Mouse (Mus musculus) heart, embryonic 14.5 days (tissue): ENCODE data around the gene Mylk4. TPM values are rescaled to one million over a fixed set of nuclear protein-coding genes. Genes with fewer than 3 reads are reported as not detected.

Source experiments
- ATAC-seq: fragments of 200-750 bp; cut with Nextera tagmentation; 2 replicates; pipeline ENCODE4 v1.8.0; 2017; ENCODE audit warnings: low read depth, moderate TSS enrichment; ENCODE audit not compliant: insufficient number of reproducible peaks, insufficient read depth, low FRiP score
- H3K27ac ChIP-seq, 2 experiments: fragments of 200-500 bp in 1 of 2; fragments of 300-500 bp in 1 of 2; sonication (generic) in 1 of 2; replicated peaks in 1 of 2; 2 replicates each; pipeline ENCODE4 v1.5.1; 2012 to 2014; ENCODE audit warnings: low read depth in 2 of 2, low read length in 2 of 2, control low read depth in 1 of 2, mild to moderate bottlenecking in 1 of 2, mixed read lengths in 1 of 2; ENCODE audit not compliant: control insufficient read depth in 1 of 2, insufficient read depth in 1 of 2
- H3K27me3 ChIP-seq: fragments of 300-500 bp; sonication (generic); 2 replicates; pipeline ENCODE4 v1.6.1; 2014; ENCODE audit warnings: mild to moderate bottlenecking, low read length, control low read depth; ENCODE audit not compliant: control insufficient read depth, insufficient read depth
- H3K36me3 ChIP-seq: fragments of 300-500 bp; sonication (generic); 2 replicates; pipeline ENCODE4 v1.6.1; 2014; ENCODE audit warnings: mild to moderate bottlenecking, control low read depth, low read length, mixed read lengths; ENCODE audit not compliant: control insufficient read depth, insufficient read depth
- H3K4me1 ChIP-seq, 2 experiments: fragments of 200-500 bp in 1 of 2; fragments of 300-500 bp in 1 of 2; sonication (generic) in 1 of 2; 2 replicates each; pipeline ENCODE4 v1.6.1; 2012 to 2014; ENCODE audit warnings: low read length in 2 of 2, control low read depth in 1 of 2, mixed read lengths in 1 of 2; ENCODE audit not compliant: control insufficient read depth in 2 of 2, insufficient read depth in 2 of 2
- H3K4me2 ChIP-seq: fragments of 300-500 bp; sonication (generic); 2 replicates; pipeline ENCODE4 v1.6.1; 2014; ENCODE audit warnings: mild to moderate bottlenecking, low read length
- H3K4me3 ChIP-seq, 2 experiments: fragments of 200-500 bp in 1 of 2; fragments of 300-500 bp in 1 of 2; sonication (generic) in 1 of 2; 2 replicates each; pipeline ENCODE4 v1.5.1; 2012 to 2014; ENCODE audit warnings: low read length in 2 of 2, mild to moderate bottlenecking in 2 of 2, control low read depth in 1 of 2, low read depth in 1 of 2, moderate library complexity in 1 of 2; ENCODE audit not compliant: control insufficient read depth in 1 of 2, insufficient read depth in 1 of 2
- H3K9ac ChIP-seq: fragments of 300-500 bp; sonication (generic); 2 replicates; pipeline ENCODE4 v1.6.1; 2014; ENCODE audit warnings: mild to moderate bottlenecking, low read length
- H3K9me3 ChIP-seq: fragments of 300-500 bp; sonication (generic); 2 replicates; pipeline ENCODE4 v1.6.1; 2016; ENCODE audit warnings: low read length, control low read depth; ENCODE audit not compliant: control insufficient read depth
- WGBS: fragments of 180-500 bp; shearing (Covaris S2); extraction: QIAGEN DNeasy Blood & Tissue Kit; methylation state at CpG from one replicate; pipeline ENCODE4 v1.1.7; 2014; 5-methylcytosine and 5-hydroxymethylcytosine counted together
- polyA plus RNA-seq: library from polyadenylated mRNA; unstranded; fragments of >200 nt; fragmentation: Nextera tagmentation; extraction: Ambion mirVana; gene quantifications from 2 replicates; pipeline ENCODE4 v1.2.1, GENCODE M21; 2014

The Mylk4 gene
- polyA plus RNA-seq, 1 experiment from 2014 or later, result 0.46 TPM

DNA sequence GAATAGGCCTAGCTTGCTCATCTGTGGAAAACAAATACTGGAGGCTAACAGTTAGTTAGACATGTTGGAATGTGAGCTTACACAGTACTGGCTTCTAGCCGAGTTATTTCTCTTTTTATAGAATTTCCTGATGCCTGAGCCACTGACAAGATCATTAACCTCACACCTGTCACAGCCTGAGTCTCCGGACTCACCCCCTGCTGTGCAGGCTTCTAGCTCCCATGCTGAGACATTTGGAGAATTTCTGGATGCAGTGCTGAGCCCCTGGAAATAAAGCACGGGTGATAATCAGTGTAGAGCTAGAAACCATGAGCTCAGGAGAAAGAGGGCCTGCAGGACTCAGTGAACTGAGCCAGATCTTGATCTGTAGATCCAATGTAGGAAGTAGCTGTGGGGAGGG lies 13.8 kb downstream of the Mylk4 start:
- no peaks in the 10 kb centered on the region for H3K36me3 ChIP-seq
- no peak overlapping the region for H3K9ac ChIP-seq
- peaks cover 6 to 15% of the 10 kb centered on the region in 2 experiments for H3K4me1 ChIP-seq
- H3K9me3 ChIP-seq, result no peaks in the 10 kb centered on the region
- WGBS, result 8% methylated on average over 3 of the region's 3 CpGs
- no peak overlapping the region for H3K4me2 ChIP-seq
- no peak for ATAC-seq
- peak overlapping the region; percentile 41 to 61 for H3K27ac ChIP-seq
- no peaks in the 10 kb centered on the region for H3K27me3 ChIP-seq
- H3K4me3 ChIP-seq, result no peak overlapping the region

DNA sequence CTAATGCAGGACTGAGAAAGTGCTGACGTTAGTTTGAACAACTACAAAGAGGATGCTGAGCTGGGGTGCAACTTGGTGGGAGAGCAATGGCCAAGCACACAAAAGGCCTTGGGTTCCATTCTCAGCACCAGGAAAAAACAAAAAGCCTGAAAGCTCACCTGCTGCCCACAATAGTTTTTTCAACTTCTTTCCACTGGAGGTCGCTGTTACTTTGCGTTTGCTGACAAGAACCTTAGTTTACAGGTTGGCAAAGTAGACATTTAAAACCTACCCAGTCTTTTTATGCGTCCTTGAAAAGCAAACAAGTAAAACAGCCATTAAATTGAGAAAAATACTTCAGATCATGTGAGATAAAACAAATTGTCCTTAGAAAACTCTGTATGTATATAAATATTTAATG lies 15.7 kb downstream of the Mylk4 start:
- ATAC-seq, result no peak
- WGBS, result 10% methylated on average over 4 of the region's 4 CpGs
- no peaks in the 10 kb centered on the region for H3K36me3 ChIP-seq
- no peak overlapping the region for H3K27ac ChIP-seq
- peaks cover 10 to 26% of the 10 kb centered on the region in 2 experiments for H3K4me1 ChIP-seq
- no peak overlapping the region for H3K4me2 ChIP-seq
- H3K4me3 ChIP-seq, result no peak overlapping the region
- no peaks in the 10 kb centered on the region for H3K27me3 ChIP-seq
- H3K9ac ChIP-seq, result no peak overlapping the region
- no peaks in the 10 kb centered on the region for H3K9me3 ChIP-seq

DNA sequence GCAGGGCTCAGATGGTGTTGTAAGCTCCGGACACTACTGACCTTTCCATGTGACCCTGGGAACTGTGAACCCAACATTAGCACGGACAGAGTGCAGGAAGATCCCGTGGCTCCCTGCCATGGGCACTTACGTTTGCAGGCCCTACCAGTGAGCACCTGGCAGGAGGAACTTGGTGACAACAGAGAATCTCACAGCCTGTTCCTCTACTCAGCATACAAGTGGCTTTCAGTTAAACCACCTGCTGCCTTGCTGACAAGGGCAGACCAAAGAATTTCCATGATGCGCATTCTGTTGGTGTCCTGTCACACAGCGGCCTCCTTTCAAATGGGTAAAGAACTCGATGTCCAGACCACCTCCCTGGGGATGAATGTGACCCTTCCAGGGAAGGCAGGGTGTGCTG lies 19.3 kb downstream of the Mylk4 start:
- H3K27me3 ChIP-seq, result no peaks in the 10 kb centered on the region
- H3K4me1 ChIP-seq, result peaks cover 5 to 20% of the 10 kb centered on the region in 2 experiments
- no peak overlapping the region for H3K9ac ChIP-seq
- H3K27ac ChIP-seq, result 0 out of 4 replicates have a peak overlapping the region, but pooled peaks of 1 of the 2 experiments have one; percentile 21
- no peak overlapping the region for H3K4me3 ChIP-seq
- H3K4me2 ChIP-seq, result no peak overlapping the region
- no peaks in the 10 kb centered on the region for H3K36me3 ChIP-seq
- no peaks in the 10 kb centered on the region for H3K9me3 ChIP-seq
- ATAC-seq, result peak; percentile 64; the same call in 1 of the 2 replicates
- 11% methylated on average over 7 of the region's 7 CpGs for WGBS

DNA sequence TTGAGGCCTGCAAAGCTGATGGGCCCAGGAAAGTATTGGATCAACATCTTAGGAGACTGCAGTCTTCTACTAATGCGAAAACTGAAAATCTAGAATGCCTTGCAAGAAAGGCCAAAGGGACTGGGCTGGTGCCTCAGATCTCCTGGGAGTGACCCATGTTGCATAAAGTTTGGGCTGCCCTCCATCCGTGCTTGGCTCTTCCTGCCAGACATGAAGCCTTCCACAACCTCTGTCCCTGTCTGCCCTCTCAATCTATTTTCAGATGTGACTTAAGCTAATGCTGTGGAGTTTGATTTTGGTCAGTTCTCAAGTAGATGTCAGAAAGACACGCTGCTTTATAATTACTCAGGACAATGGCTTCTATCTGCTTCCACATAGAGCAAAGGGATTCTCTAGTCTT lies 20.6 kb downstream of the Mylk4 start:
- no peak overlapping the region for H3K27ac ChIP-seq
- 58% methylated on average over 3 of the region's 3 CpGs for WGBS
- peaks cover 8 to 17% of the 10 kb centered on the region in 2 experiments for H3K4me1 ChIP-seq
- no peak overlapping the region for H3K4me2 ChIP-seq
- no peaks in the 10 kb centered on the region for H3K9me3 ChIP-seq
- H3K36me3 ChIP-seq, result no peaks in the 10 kb centered on the region
- ATAC-seq, result no peak
- H3K27me3 ChIP-seq, result no peaks in the 10 kb centered on the region
- no peak overlapping the region for H3K4me3 ChIP-seq
- H3K9ac ChIP-seq, result no peak overlapping the region

DNA sequence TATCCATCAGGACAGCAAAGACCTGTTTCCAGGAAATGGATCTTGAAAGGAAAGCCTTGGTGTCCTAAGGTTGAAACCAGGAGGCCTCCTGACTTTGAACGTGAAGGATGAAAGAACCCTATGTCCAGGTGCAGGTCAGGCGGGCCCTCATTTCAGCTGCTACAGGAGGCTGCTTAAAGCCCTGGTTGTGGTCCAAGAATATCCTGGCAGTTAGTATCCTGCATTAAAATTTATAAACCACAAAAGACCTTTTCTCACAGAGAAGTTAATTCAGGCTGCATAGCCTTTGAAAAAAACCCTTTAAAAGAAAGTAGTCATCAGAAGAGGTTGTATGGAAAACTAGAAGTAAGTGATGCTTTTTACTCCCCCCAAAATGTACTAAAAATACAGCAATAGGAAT lies 23.0 kb downstream of the Mylk4 start:
- no peak overlapping the region for H3K4me2 ChIP-seq
- H3K27ac ChIP-seq, result no peak overlapping the region
- WGBS, result 78% methylated on average over 2 of the region's 2 CpGs
- H3K9me3 ChIP-seq, result no peaks in the 10 kb centered on the region
- no peak overlapping the region for H3K4me3 ChIP-seq
- H3K4me1 ChIP-seq, result peaks cover 8 to 17% of the 10 kb centered on the region in 2 experiments
- no peak overlapping the region for H3K9ac ChIP-seq
- no peaks in the 10 kb centered on the region for H3K36me3 ChIP-seq
- no peaks in the 10 kb centered on the region for H3K27me3 ChIP-seq
- ATAC-seq, result no peak

DNA sequence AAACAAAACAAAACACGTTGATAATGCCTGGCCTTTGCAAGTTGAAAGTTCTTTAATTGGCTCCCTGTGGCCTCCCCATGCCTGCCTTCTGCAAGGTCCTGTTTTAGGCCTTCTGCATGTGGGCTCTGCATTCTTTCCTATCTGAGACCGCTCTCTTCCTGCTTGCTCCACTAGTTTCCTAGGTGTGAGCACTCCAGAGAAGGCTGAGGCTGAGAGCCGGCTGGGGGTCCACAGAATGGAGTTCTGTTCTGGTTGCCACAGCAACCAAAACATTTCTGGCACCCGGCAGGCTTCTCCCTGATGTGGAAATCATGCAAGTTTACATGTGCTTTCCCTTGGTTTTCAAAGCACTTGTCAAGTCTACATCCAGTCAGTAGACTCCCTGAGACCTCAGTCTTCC lies 24.7 kb downstream of the Mylk4 start:
- WGBS, result 16% methylated on average over 4 of the region's 4 CpGs
- ATAC-seq, result no peak
- no peak overlapping the region for H3K4me2 ChIP-seq

DNA sequence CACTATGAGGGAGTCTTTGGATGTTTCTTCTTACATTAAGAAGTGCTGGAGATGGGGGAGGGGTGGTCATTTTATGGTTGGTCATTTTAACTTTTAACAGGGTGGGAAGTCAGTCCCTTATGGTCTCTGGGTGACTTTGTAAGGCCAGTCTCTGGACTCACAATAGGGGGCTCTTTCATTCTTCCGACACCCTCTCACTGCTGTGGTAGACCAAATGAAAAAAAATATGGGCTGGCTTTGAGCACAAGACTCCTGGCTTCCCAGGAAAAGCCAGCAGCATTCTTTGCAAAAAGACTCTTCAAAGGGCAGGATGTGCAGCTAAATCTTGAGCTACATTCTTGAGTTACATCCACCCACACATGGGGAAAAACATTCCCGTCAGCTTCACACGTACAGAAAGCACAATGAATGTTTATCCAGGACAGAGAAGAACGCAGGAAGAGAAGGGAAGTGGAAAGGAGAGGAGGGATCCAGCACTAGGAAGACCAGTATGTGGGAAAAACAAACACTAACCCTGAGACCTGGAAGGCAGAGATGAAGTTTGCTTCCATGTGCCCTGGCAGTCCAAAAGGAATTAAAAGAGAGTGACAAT lies 31.6 kb downstream of the Mylk4 start:
- Histone ChIP-seq H3K27me3 (no peaks in the 10 kb centered on the region), H3K4me2 (no peak overlapping the region), H3K36me3 (no peaks in the 10 kb centered on the region), H3K9me3 (no peaks in the 10 kb centered on the region), H3K4me3 (no peak overlapping the region), H3K4me1 (no peaks in the 10 kb centered on the region), H3K9ac (no peak overlapping the region), H3K27ac (peak overlapping the region; percentile 49 to 68; a peak in 3 of 4 replicates)
- ATAC-seq, result no peak
- WGBS, result 35% methylated on average over 4 of the region's 4 CpGs

More for the DNA sequence above, 24.7 kb downstream of the Mylk4 start:
- Histone ChIP-seq H3K9ac (no peak overlapping the region), H3K4me3 (no peak overlapping the region), H3K9me3 (no peaks in the 10 kb centered on the region), H3K36me3 (no peaks in the 10 kb centered on the region), H3K4me1 (peaks cover 3 to 10% of the 10 kb centered on the region in 2 experiments), H3K27ac (no peak overlapping the region), H3K27me3 (no peaks in the 10 kb centered on the region)

DNA sequence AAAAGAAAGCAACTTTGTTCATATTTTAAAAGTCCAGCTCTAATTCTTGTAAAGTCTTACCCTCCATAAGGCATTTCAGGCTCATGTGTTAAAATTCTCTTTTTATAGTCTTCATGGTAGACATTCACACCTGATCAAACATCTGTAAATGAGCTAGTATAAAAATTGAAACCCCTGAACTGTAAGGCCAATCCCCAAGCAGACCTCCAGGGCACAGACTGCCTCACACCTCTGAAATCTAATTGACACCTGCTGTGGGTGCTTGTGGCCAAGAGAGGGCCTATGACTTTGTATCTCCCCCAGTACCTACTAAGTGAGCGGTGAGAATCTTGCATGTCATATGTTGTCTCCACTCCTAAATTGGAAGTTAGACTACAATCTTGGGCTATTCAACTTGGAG lies 33.2 kb downstream of the Mylk4 start:
- Histone ChIP-seq H3K4me3 (no peak overlapping the region), H3K4me1 (peaks cover 0 to 3% of the 10 kb centered on the region in 2 experiments; a peak in 3 of 4 replicates), H3K9me3 (no peaks in the 10 kb centered on the region), H3K4me2 (no peak overlapping the region), H3K36me3 (no peaks in the 10 kb centered on the region), H3K27ac (no peak overlapping the region), H3K9ac (no peak overlapping the region), H3K27me3 (no peaks in the 10 kb centered on the region)
- WGBS, result 84% methylated on average over 1 of the region's 1 CpGs
- no peak for ATAC-seq
